In the genomic region with DNA sequence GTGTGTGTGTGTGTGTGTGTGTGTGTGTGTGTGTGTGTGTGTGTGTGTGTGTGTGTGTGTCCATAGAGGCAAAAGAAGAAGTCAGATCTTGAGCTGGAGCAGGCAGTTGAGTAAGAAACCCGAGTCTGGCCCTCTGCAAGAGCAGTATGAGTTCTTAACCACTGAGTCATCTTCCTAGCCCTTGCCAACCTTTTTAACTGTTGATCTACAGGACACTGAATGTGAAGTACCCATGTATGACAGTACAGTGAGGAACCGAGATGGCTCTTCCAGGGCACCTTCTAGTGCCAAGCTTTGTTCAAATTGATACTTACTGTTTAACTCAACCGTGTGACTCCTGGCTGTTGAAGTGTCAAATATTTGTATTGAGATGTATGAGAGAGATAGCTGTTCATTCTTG, we compare ENCODE assay signal across 21 mouse cellular contexts.
"Had no signal": no experiment of that assay in that cellular context is flagged by ENCODE, and none has a peak within 500 bp of the region (broad histone marks: within the 10 kb centered on the region; RNA-seq: fewer than 3 reads in every experiment).

No protein-coding gene starts in this region.

- H3K4me1 ChIP-seq: liver, embryonic 15.5 days; lung, embryonic 15.5 days; megakaryocyte, embryonic 14.5 days; midbrain, embryonic 13.5 days; midbrain, embryonic 15.5 days had no signal

- H3K4me3 ChIP-seq: liver, embryonic 15.5 days; lung, embryonic 15.5 days; megakaryocyte, embryonic 14.5 days; midbrain, embryonic 13.5 days; midbrain, embryonic 15.5 days; neural tube, embryonic 13.5 days had no signal

- H3K4me2 ChIP-seq: liver, embryonic 15.5 days; lung, embryonic 15.5 days; midbrain, embryonic 11.5 days; midbrain, embryonic 13.5 days; midbrain, embryonic 15.5 days; neural tube, embryonic 13.5 days had no signal

- H3K9ac ChIP-seq: liver, embryonic 15.5 days; liver, postnatal 0 days; lung, embryonic 15.5 days; midbrain, embryonic 13.5 days; midbrain, embryonic 15.5 days; neural tube, embryonic 13.5 days had no signal

- H3K9me3 ChIP-seq: liver, embryonic 15.5 days; lung, embryonic 15.5 days; midbrain, embryonic 13.5 days; midbrain, embryonic 15.5 days; neural tube, embryonic 13.5 days had no signal

- ATAC-seq: liver, postnatal 0 days; lung, postnatal 0 days; midbrain, embryonic 13.5 days; midbrain, embryonic 15.5 days had no signal

- DNase-seq: liver, postnatal 0 days; lung, adult 2 months; lung, postnatal 14 days; lung, postnatal 36 days; retina, postnatal 1 day; right cerebral cortex, adult 18-20 months; right cerebral cortex, postnatal 25 days; right cerebral cortex, postnatal 4 days; spleen, adult 18-20 months; thymus, adult 18-20 months; thymus, postnatal 14 days; thymus, postnatal 36 days had no signal

- H3K27me3 ChIP-seq: liver, embryonic 15.5 days; lung, embryonic 15.5 days; megakaryocyte, embryonic 14.5 days; midbrain, embryonic 13.5 days; midbrain, embryonic 15.5 days; neural tube, embryonic 13.5 days had no signal

- H3K27ac ChIP-seq: liver, embryonic 15.5 days; lung, embryonic 15.5 days; macrophage; midbrain, embryonic 13.5 days; midbrain, embryonic 15.5 days; neural tube, embryonic 13.5 days had no signal

- H3K36me3 ChIP-seq: liver, embryonic 15.5 days; lung, embryonic 15.5 days; midbrain, embryonic 13.5 days; midbrain, embryonic 15.5 days; neural tube, embryonic 13.5 days had no signal
